Mouse (Mus musculus): ENCODE data around the gene Tmem129. TPM values are rescaled to one million over a fixed set of nuclear protein-coding genes. Genes with fewer than 3 reads are reported as not detected.

Tmem129 gene
- polyA plus RNA-seq, 1 experiment = 27.8 TPM

- no peak for DNase-seq (ENCODE audit: low read depth)
- TF ChIP-seq CTCF (IDR thresholded peaks at IDR 0.05; ENCODE audit: borderline replicate concordance, extremely low read depth, insufficient read depth, insufficient read length) (no peak), POLR2A (IDR thresholded peaks at IDR 0.05; ENCODE audit: borderline replicate concordance, extremely low read depth, insufficient read depth, insufficient read length, poor library complexity, severe bottlenecking) (no peak)
Observed at GRCm38 (mm10) chr5:33607434-33607833, 50.8 kb downstream of the Tmem129 start.

DNA sequence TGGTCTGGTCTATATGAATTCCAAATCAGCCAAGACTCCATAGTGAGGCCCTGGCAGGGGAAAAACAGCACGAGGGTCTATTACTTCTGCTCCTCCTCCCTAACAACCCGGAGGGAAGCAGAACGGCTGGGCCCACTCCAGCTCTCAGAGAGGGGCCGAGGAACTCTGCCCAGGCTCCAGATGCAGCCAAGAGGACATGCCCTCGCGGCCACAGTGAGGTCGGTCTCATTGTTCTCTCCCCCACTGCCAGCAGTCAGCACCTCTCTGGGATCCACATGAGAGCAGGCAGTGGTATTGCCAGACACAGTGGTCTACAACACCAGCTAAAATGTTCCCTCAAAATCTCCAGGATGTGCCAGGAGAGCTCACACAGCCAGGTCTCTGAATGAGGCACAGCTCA lies 51.6 kb downstream of the Tmem129 start:
- no peak for DNase-seq (ENCODE audit: low read depth)
- TF ChIP-seq POLR2A (IDR thresholded peaks at IDR 0.05; ENCODE audit: borderline replicate concordance, extremely low read depth, insufficient read depth, insufficient read length, poor library complexity, severe bottlenecking) = no peak
- TF ChIP-seq CTCF (IDR thresholded peaks at IDR 0.05; ENCODE audit: borderline replicate concordance, extremely low read depth, insufficient read depth, insufficient read length) = no peak

DNA sequence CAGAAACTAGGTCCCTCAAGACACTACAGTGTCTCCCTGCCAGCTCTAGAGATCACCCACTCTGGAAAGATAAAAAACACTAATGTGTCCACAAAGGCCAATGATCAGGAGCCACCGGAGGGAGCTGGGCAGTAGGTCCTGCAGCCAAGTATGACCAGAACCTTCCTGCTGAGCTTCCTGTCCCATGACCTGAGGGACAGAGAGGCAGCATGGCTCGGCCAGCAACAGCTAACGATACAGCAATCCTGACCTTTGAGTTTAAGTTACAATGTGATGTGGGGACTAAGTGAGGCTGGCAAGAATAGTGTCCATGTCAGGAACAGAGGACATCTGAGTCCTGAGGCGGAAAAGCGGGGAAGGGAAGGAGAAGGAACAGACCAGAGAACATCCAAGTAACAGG lies 52.9 kb downstream of the Tmem129 start:
- TF ChIP-seq POLR2A (IDR thresholded peaks at IDR 0.05; ENCODE audit: borderline replicate concordance, extremely low read depth, insufficient read depth, insufficient read length, poor library complexity, severe bottlenecking) = no peak
- no peak for DNase-seq (ENCODE audit: low read depth)

Other genes starting within 250 kb of the Tmem129 start
- gene Nkx1-1, start 224.4 kb downstream of the Tmem129 start, polyA plus RNA-seq (2012; rRNA removed) = 1.8 and 4.1 TPM in 2 replicates
- gene Fam53a, start 28.8 kb downstream of the Tmem129 start, polyA plus RNA-seq (2012; rRNA removed) = 17.9 and 19.9 TPM in 2 replicates
- gene Gm9903, start 28.5 kb downstream of the Tmem129 start, polyA plus RNA-seq (2012; rRNA removed) = 0.98 and 1.00 TPM in 2 replicates
- gene Slbp, start 5.8 kb downstream of the Tmem129 start, polyA plus RNA-seq (2012; rRNA removed) = 66.6 and 72.1 TPM in 2 replicates
- gene Tacc3, start 288 bp downstream of the Tmem129 start, polyA plus RNA-seq (2012; rRNA removed) = 33.1 and 48.6 TPM in 2 replicates
- gene Fgfr3, start 63.3 kb upstream of the Tmem129 start, polyA plus RNA-seq (2012; rRNA removed) = 86.0 and 123 TPM in 2 replicates
- gene Letm1, start 124.4 kb upstream of the Tmem129 start, polyA plus RNA-seq (2012; rRNA removed) = 43.2 and 54.3 TPM in 2 replicates
- gene Nsd2, start 162.3 kb upstream of the Tmem129 start, polyA plus RNA-seq (2012; rRNA removed) = 99.6 and 118 TPM in 2 replicates